Mouse (Mus musculus) lung, embryonic 14.5 days (tissue): ENCODE results near the gene Trim69. TPM values are rescaled to one million over a fixed set of nuclear protein-coding genes. Genes with fewer than 3 reads are reported as not detected.

ENCODE experiments used
- ATAC-seq: fragments of 200-750 bp; cut with Nextera tagmentation; 2 replicates; pipeline ENCODE4 v1.8.0; 2017; ENCODE audit warnings: mild to moderate bottlenecking, moderate TSS enrichment, moderate library complexity; ENCODE audit not compliant: insufficient read depth
- DNase-seq: peaks from one replicate; pipeline ENCODE4 v3.0.0-alpha.2; 2015
- H3K27ac ChIP-seq: fragments of 300-500 bp; sonication (generic); 2 replicates; pipeline ENCODE4 v1.5.1; 2014; ENCODE audit warnings: low read depth, mild to moderate bottlenecking, moderate library complexity
- H3K27me3 ChIP-seq: fragments of 300-500 bp; sonication (generic); 2 replicates; pipeline ENCODE4 v1.6.1; 2014; ENCODE audit warnings: low read length, control low read depth; ENCODE audit not compliant: insufficient read depth
- H3K36me3 ChIP-seq: fragments of 300-500 bp; sonication (generic); 2 replicates; pipeline ENCODE4 v1.6.1; 2014; ENCODE audit warnings: control low read depth; ENCODE audit not compliant: insufficient read depth
- H3K4me1 ChIP-seq: fragments of 300-500 bp; sonication (generic); 2 replicates; pipeline ENCODE4 v1.6.1; 2014; ENCODE audit warnings: antibody characterized with exemption, control low read depth; ENCODE audit not compliant: insufficient read depth
- H3K4me2 ChIP-seq: fragments of 300-500 bp; sonication (generic); 2 replicates; pipeline ENCODE4 v1.6.1; 2014; ENCODE audit warnings: mild to moderate bottlenecking
- H3K4me3 ChIP-seq: fragments of 300-500 bp; sonication (generic); 2 replicates; pipeline ENCODE4 v1.5.1; 2014; ENCODE audit warnings: low read depth, low read length
- H3K9ac ChIP-seq: fragments of 300-500 bp; sonication (generic); 2 replicates; pipeline ENCODE4 v1.6.1; 2014
- H3K9me3 ChIP-seq: fragments of 300-500 bp; sonication (generic); 2 replicates; pipeline ENCODE4 v1.6.1; 2016; ENCODE audit warnings: low read depth, low read length, control low read depth
- CTCF ChIP-seq: IDR thresholded peaks from 2 replicates; pipeline ENCODE4 v1.5.1; 2016; ENCODE audit warnings: antibody characterized with exemption, low read depth
- WGBS: fragments of 180-500 bp; shearing (Covaris S2); extraction: QIAGEN DNeasy Blood & Tissue Kit; methylation state at CpG from one replicate; pipeline ENCODE4 v1.1.7; 2014; 5-methylcytosine and 5-hydroxymethylcytosine counted together
- polyA plus RNA-seq: library from polyadenylated mRNA; unstranded; fragments of >200 nt; fragmentation: Nextera tagmentation; extraction: Ambion mirVana; gene quantifications from 2 replicates; pipeline ENCODE4 v1.2.1, GENCODE M21; 2014

Gene Trim69
- polyA plus RNA-seq, 1 experiment from 2014 or later = not detected

DNA sequence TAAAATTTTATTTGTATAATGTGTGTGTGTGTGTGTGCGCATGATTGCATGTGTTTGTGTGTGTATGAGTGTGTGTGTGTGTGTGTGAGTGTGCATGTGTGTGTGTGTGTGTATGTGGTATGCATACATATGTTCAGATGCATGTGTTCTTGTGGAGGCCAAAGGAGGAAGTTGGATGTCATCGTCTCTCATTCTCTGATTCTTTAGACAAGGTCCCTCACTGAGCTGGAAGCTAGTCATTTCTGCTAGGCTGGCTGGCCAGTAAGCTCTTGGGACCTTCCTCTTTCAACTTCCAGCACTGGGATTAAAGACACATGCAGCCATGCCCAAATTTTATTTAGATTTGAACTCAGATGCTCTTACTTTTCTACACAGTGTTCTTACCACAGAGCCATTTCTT is 28.4 kb upstream of the Trim69 start:
- no peak overlapping the region for H3K4me2 ChIP-seq
- H3K36me3 ChIP-seq = no peaks in the 10 kb centered on the region
- H3K9ac ChIP-seq = no peak overlapping the region
- DNase-seq = no peak
- no peak overlapping the region for H3K27ac ChIP-seq
- 89% methylated on average over 2 of the region's 2 CpGs for WGBS
- H3K9me3 ChIP-seq = no peaks in the 10 kb centered on the region
- no peak for ATAC-seq
- H3K27me3 ChIP-seq = no peaks in the 10 kb centered on the region
- no peak for TF ChIP-seq CTCF
- no peak overlapping the region for H3K4me3 ChIP-seq
- no peaks in the 10 kb centered on the region for H3K4me1 ChIP-seq

DNA sequence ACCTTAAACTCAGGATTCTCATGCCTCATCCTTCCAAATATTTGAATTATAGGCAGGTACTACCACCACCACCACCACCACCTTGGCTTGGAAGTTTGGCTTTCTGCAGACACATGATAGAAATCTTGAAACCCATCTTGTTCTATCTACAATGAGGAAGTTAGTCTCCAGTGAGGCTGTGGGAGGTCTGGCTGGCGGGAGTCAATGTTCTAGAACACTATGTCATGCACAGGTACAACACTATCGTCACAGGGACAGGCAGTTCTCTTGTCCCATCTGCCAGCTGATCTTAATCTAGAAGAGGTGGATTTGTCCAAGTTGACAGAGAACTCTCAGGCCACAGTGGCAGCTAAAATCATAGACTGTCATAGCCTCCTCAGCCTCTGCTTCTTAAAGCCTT is 27.9 kb upstream of the Trim69 start:
- H3K4me1 ChIP-seq = no peaks in the 10 kb centered on the region
- no peak for DNase-seq
- no peak for ATAC-seq
- H3K36me3 ChIP-seq = no peaks in the 10 kb centered on the region
- H3K27me3 ChIP-seq = no peaks in the 10 kb centered on the region
- H3K4me2 ChIP-seq = no peak overlapping the region
- H3K9ac ChIP-seq = no peak overlapping the region
- H3K27ac ChIP-seq = no peak overlapping the region
- no peak for TF ChIP-seq CTCF
- 76% methylated on average over 2 of the region's 2 CpGs for WGBS
- no peaks in the 10 kb centered on the region for H3K9me3 ChIP-seq
- no peak overlapping the region for H3K4me3 ChIP-seq

DNA sequence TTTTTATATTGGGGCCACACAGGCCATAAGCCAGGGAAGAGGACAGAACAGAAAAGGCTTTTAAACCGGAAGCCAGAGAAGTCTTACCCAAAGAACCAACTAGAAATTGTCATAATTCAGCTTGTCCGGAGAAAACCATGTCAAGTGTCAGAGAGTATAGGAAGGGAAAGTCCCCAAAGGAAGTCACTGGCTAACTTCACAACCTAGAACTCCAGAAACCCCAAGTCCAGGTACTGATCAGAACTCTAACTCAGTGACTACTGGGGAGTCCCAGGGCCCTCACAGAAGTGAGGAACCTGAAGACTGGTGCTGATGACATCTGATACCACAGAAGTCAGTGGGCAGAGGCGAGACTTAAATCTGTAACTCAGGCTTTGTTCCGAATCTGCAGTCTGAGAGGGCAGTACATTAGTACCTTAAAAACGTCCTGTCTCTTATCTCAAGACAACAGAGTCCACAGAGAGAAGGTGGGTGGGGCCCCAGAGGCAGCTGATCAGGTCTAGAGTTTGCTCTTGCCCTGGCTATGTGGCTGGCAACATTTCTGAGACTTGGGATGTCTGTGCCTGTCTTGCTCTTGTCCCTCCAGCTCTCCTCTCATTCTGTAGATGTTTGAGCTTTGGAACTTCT is 22.5 kb upstream of the Trim69 start:
- H3K4me3 ChIP-seq = no peak overlapping the region
- no peak overlapping the region for H3K4me2 ChIP-seq
- TF ChIP-seq CTCF = no peak
- no peaks in the 10 kb centered on the region for H3K36me3 ChIP-seq
- no peaks in the 10 kb centered on the region for H3K9me3 ChIP-seq
- no peak overlapping the region for H3K27ac ChIP-seq
- H3K9ac ChIP-seq = no peak overlapping the region
- 44% methylated on average over 5 of the region's 5 CpGs for WGBS
- DNase-seq (no peak), ATAC-seq (no peak)
- H3K27me3 ChIP-seq = no peaks in the 10 kb centered on the region
- H3K4me1 ChIP-seq = no peaks in the 10 kb centered on the region

DNA sequence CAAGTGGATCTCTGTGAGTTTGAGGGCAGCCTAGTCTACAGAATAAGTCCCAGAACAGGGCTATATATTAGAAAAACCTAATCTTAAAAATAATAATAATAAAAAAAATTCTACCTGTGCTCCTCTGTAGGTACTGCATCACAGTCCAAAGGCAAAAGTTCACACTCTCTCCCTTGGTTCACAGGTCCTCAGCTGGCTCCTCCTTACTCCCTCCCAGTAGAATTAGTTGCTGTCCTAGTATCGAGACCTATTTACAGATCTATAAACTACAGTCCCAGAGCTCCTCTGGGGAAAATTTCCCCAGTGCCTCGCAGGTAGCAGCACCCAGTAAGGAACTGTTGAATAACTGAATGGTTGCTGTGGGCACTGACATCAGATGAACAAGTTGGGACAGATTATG is 19.7 kb upstream of the Trim69 start:
- Histone ChIP-seq H3K9ac (no peak overlapping the region), H3K4me2 (no peak overlapping the region), H3K4me3 (no peak overlapping the region), H3K9me3 (no peaks in the 10 kb centered on the region), H3K27me3 (no peaks in the 10 kb centered on the region), H3K27ac (no peak overlapping the region), H3K4me1 (no peaks in the 10 kb centered on the region), H3K36me3 (no peaks in the 10 kb centered on the region)
- DNase-seq (no peak), ATAC-seq (no peak)
- 74% methylated on average over 2 of the region's 2 CpGs for WGBS
- TF ChIP-seq CTCF = no peak

DNA sequence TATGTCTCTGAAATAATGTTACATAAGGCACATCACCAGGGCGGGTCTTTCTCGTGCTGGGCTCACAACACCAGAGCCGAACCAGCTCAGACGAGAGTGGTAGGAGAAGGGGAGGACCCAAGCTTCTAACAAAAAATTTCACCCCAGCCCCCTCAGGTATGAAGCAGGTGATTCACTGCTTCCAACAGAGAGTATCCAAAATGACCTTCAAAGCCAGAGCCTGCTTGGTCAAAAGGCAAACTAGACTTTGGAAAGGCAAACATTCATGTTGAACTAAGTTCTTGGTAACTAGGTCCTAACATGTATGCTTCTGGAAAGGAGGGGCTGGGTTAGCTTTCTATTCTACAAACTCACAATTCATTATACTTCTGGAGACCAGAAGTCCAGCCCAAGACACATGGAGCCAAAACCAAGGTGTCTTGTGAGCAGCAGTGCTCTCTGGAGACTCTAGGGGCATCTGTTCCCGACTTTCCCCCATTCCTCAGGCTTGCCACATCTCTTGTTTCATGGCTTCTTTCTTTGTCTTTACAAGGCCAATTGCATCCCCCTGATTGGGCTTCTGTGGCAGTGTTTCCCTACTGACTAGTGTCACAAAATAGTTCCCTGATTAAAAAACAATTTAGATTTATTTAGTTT is 19.1 kb upstream of the Trim69 start:
- Histone ChIP-seq H3K9ac (no peak overlapping the region), H3K36me3 (no peaks in the 10 kb centered on the region), H3K4me1 (no peaks in the 10 kb centered on the region), H3K4me2 (no peak overlapping the region), H3K27me3 (no peaks in the 10 kb centered on the region), H3K9me3 (no peaks in the 10 kb centered on the region), H3K4me3 (no peak overlapping the region), H3K27ac (no peak overlapping the region)
- ATAC-seq = no peak
- DNase-seq = no peak
- WGBS = 61% methylated on average over 5 of the region's 5 CpGs
- TF ChIP-seq CTCF = 0 out of 2 replicates have a peak, but pooled peaks have one; percentile 4

DNA sequence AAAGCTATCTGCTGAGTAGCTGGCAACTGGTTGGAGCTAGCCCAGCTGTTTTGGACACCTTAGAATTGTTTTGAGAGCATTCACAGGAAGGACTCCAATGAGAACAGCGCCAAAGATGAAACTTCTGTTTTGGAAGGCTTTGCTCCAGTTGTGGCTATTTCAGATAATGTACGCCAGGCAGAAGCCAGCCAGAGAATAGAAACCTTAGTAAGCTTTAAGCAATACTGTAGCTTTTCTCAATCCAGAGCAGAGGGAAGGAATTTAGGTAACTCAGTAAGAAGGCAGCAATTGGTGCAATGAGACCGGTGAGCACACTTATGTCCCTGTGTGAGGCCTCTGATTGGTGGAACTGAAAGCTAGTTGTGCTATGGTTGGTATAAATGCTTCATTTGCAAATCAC is 17.4 kb upstream of the Trim69 start:
- no peak for ATAC-seq
- TF ChIP-seq CTCF = no peak
- H3K4me2 ChIP-seq = no peak overlapping the region
- 84% methylated on average over 3 of the region's 3 CpGs for WGBS
- no peak for DNase-seq
- no peaks in the 10 kb centered on the region for H3K36me3 ChIP-seq
- H3K9me3 ChIP-seq = no peaks in the 10 kb centered on the region
- no peaks in the 10 kb centered on the region for H3K27me3 ChIP-seq
- no peaks in the 10 kb centered on the region; the same call in 1 of the 2 replicates for H3K4me1 ChIP-seq
- H3K27ac ChIP-seq = no peak overlapping the region
- no peak overlapping the region for H3K4me3 ChIP-seq
- H3K9ac ChIP-seq = no peak overlapping the region

DNA sequence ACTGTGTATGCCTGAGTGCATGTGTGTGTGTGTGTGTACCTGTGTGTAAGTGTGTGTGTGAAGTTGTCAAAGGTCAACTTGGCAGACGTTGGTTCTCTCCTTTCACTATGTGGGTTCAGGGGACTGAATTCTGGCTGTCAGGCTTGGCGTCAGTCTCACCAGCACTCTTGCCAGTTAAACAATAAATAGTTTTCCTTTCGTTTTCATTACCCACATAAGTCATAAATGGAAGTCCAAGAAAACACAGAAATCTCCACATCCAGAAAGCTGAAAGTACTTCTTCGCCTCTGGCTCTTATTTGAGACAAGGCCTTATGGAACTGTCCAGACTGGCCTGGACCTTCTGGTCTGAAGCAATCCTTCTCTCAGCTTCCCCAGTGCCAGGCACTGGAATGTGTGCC is 14.7 kb upstream of the Trim69 start:
- Histone ChIP-seq H3K9ac (no peak overlapping the region), H3K9me3 (no peaks in the 10 kb centered on the region), H3K4me3 (no peak overlapping the region), H3K4me2 (no peak overlapping the region), H3K27me3 (no peaks in the 10 kb centered on the region), H3K27ac (no peak overlapping the region), H3K36me3 (no peaks in the 10 kb centered on the region), H3K4me1 (peaks cover 5% of the 10 kb centered on the region)
- ATAC-seq = no peak
- DNase-seq = no peak
- WGBS = 49% methylated on average over 4 of the region's 4 CpGs
- TF ChIP-seq CTCF = no peak
